Mouse (Mus musculus) spleen, adult 2 months (tissue): ENCODE results near the gene 4933406M09Rik. TPM values are rescaled to one million over a fixed set of nuclear protein-coding genes. Genes with fewer than 3 reads are reported as not detected.

ENCODE experiments used
- DNase-seq, 2 experiments: peaks; one replicate each; pipeline versions ENCODE4 v3.0.0 to v3.0.0-alpha.2; 2012 to 2021; ENCODE audit warnings: low spot score in 2 of 2, low read depth in 1 of 2
- H3K27ac ChIP-seq: fragments of 200-500 bp; 2 replicates; pipeline ENCODE4 v1.5.1; 2012; ENCODE audit warnings: low read length, inconsistent platforms; ENCODE audit not compliant: insufficient read depth
- H3K27me3 ChIP-seq: fragments of 200-500 bp; 2 replicates; pipeline ENCODE4 v1.6.1; 2012; ENCODE audit warnings: mild to moderate bottlenecking, moderate library complexity, low read length, inconsistent platforms; ENCODE audit not compliant: control insufficient read depth, insufficient read depth
- H3K36me3 ChIP-seq: fragments of 200-500 bp; 2 replicates; pipeline ENCODE4 v1.6.1; 2012; ENCODE audit warnings: mild to moderate bottlenecking, low read length, inconsistent platforms; ENCODE audit not compliant: control insufficient read depth, insufficient read depth
- H3K4me1 ChIP-seq: fragments of 200-500 bp; 2 replicates; pipeline ENCODE4 v1.6.1; 2011; ENCODE audit warnings: inconsistent platforms; ENCODE audit not compliant: control insufficient read depth, insufficient read depth, insufficient read length
- H3K4me3 ChIP-seq: fragments of 200-500 bp; 2 replicates; pipeline ENCODE4 v1.5.1; 2011; ENCODE audit warnings: mild to moderate bottlenecking, inconsistent platforms; ENCODE audit not compliant: insufficient read depth, insufficient read length; ENCODE audit errors: extremely low read depth
- CTCF ChIP-seq: fragments of 200-500 bp; IDR thresholded peaks from 2 replicates; pipeline ENCODE4 v1.5.1; 2011; ENCODE audit warnings: mild to moderate bottlenecking, inconsistent platforms; ENCODE audit not compliant: insufficient read depth, insufficient read length, insufficient replicate concordance; ENCODE audit errors: extremely low read depth
- POLR2A ChIP-seq: fragments of 200-500 bp; IDR thresholded peaks from 2 replicates; pipeline ENCODE4 v1.6.1; 2011; ENCODE audit warnings: low read depth, low read length, inconsistent platforms
- WGBS: fragments of 180-500 bp; shearing (Covaris S2); methylation state at CpG from one replicate; pipeline ENCODE4 v1.1.7; 2018; 5-methylcytosine and 5-hydroxymethylcytosine counted together
- polyA plus RNA-seq: library from polyadenylated mRNA; depleted of rRNA; stranded (reverse); fragments of >200 nt; gene quantifications from 2 replicates; pipeline ENCODE4 v1.2.3, GENCODE M21; 2012

The 4933406M09Rik gene
- polyA plus RNA-seq, 1 experiment: not detected

DNA sequence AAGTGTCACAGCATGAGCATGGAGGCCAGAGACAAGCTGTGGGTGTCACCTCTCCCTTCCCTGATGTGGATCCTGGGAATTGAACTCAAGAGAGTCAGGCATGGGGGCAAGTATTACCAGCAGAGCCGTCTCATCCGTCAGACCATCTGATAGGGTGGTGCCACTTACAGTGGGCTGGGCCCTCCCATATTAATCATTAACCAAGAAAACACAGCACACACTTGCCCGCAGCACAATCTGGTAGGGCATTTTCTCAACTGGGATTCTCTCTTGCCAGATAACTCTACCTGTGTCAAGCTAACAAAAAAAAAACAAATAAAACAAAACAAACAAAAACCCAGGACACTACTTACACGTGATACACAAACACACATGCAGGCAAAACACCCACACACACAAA lies 28.3 kb upstream of the 4933406M09Rik start:
- DNase-seq: no peak
- no peak overlapping the region for H3K4me3 ChIP-seq
- H3K27ac ChIP-seq: no peak overlapping the region
- peaks cover 25% of the 10 kb centered on the region for H3K36me3 ChIP-seq
- TF ChIP-seq POLR2A (no peak), CTCF (no peak)
- no peaks in the 10 kb centered on the region for H3K27me3 ChIP-seq
- 90% methylated on average over 4 of the region's 4 CpGs for WGBS
- peaks cover 5% of the 10 kb centered on the region; the same call in 1 of the 2 replicates for H3K4me1 ChIP-seq

DNA sequence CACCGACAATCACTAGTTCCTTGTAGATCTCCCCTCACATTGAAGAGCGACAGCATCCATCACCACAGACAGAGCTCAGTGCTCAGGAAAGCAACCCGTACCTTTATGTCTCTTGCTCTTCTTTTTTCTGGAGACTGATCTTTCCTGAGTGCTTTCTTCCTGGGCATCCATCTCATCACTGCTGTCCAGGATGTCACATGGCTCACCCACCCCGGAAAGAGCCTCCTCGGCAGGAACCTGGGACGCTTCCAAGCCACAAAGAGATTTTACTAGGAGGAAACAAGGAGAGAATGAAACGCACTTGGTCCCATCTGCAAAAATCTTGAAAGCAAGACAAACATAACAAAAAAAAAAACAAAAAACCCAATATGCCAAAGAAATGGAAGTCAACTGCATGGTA lies 25.1 kb upstream of the 4933406M09Rik start:
- DNase-seq: no peak
- Histone ChIP-seq H3K4me1 (peaks cover 5% of the 10 kb centered on the region; the same call in 1 of the 2 replicates), H3K36me3 (peaks cover 12% of the 10 kb centered on the region; the same call in 1 of the 2 replicates), H3K27me3 (no peaks in the 10 kb centered on the region), H3K4me3 (peak overlapping the region; percentile 23), H3K27ac (no peak overlapping the region)
- WGBS: 55% methylated on average over 7 of the region's 7 CpGs
- TF ChIP-seq POLR2A (no peak), CTCF (no peak)

DNA sequence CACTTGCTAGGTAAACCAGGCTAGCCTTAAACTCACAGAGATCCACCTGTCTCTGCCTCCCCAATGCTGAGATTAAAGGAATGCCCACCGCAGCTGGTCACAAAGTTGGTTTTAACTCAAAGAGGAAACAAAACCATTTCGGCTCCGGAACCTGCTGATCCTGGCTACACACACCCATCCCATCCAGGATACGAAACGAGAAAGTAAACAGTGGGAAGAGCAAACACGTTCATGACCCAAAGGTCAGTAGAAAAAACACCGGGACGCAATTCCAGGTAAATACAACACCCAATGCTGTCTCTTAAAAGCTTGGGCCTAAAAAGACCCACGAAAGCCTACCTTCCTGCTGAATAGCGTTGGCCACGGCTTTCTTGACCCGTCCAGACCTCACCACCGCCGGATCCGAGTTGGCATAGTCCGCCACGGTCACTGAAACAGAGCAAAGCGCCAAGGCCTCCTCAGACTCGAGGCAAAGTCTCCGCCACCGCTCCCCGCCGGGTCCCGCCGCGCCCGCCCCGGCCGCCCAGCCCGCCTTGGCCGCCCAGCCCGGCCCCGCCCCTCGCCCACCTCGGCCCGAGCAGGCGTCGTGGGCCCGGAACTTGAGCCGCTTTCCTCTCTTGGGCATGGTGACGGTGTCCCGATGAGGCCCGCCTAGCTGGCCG lies 24.4 kb upstream of the 4933406M09Rik start:
- WGBS: under 1% methylated on average over 43 of the region's 44 CpGs
- no peak for DNase-seq

DNA sequence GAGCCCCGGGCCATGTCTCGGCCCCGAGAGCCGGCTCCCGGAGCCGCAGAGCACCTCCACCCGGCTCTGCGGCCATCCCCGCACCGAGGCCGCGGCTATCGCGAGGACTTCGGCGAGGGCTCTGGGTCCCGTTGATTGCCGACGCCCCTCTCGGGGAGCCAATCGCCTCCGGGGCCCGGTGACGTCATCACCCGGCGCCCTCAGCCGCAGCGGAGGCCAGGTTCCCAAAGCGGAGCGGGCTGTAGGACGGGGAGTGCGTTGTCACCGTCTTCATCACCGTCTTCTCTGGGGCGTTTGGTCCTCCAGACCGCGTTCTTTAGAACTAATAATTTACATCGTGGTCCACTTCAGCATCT lies 23.9 kb upstream of the 4933406M09Rik start, which contains the start of gene Tmem183a:
Tmem183a (minus strand) TSS at position 123 of the 356 bp plus-strand sequence.
- WGBS: under 1% methylated on average over 38 of the region's 38 CpGs
- Histone ChIP-seq H3K4me1 (peaks cover 5% of the 10 kb centered on the region; the same call in 1 of the 2 replicates), H3K4me3 (peak within 1 kb of the TSS; percentile 89), H3K27ac (peak within 1 kb of the TSS; percentile 78), H3K27me3 (no peaks in the 10 kb centered on the region), H3K36me3 (peaks cover 8% of the 10 kb centered on the region; the same call in 1 of the 2 replicates)
- TF ChIP-seq POLR2A (peak; percentile 93), CTCF (no peak)
- peak; percentile 88 to 95 for DNase-seq

More for the DNA sequence above, 24.4 kb upstream of the 4933406M09Rik start:
- peaks cover 5% of the 10 kb centered on the region; the same call in 1 of the 2 replicates for H3K4me1 ChIP-seq
- H3K27me3 ChIP-seq: no peaks in the 10 kb centered on the region
- peak overlapping the region; percentile 78 for H3K27ac ChIP-seq
- no peak for TF ChIP-seq CTCF
- no peak for TF ChIP-seq POLR2A
- peaks cover 8% of the 10 kb centered on the region; the same call in 1 of the 2 replicates for H3K36me3 ChIP-seq
- peak overlapping the region; percentile 89 for H3K4me3 ChIP-seq

DNA sequence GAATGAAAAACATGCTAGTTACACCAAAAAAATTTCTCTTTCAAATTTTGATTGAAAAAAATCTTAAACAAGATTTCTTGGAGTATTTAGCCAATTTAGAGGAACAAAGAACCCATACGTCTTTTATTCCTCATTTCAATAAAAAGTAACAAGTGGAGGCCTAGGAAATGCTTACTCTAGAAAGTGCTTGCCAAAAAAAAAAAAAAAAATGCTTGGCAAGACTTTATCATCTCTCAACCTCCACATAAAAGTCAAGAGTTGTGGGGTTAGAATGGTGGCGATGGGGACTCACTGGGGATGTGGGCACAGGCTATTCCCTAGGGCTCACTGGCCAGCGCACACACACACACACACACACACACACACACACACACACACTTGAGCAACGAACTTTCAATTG lies 22.5 kb upstream of the 4933406M09Rik start:
- peaks cover 5% of the 10 kb centered on the region; the same call in 1 of the 2 replicates for H3K4me1 ChIP-seq
- peaks cover 5% of the 10 kb centered on the region; the same call in 1 of the 2 replicates for H3K36me3 ChIP-seq
- 78% methylated on average over 4 of the region's 4 CpGs for WGBS
- no peak overlapping the region for H3K4me3 ChIP-seq
- H3K27ac ChIP-seq: no peak overlapping the region
- H3K27me3 ChIP-seq: no peaks in the 10 kb centered on the region
- no peak for DNase-seq
- TF ChIP-seq POLR2A (no peak), CTCF (no peak)

DNA sequence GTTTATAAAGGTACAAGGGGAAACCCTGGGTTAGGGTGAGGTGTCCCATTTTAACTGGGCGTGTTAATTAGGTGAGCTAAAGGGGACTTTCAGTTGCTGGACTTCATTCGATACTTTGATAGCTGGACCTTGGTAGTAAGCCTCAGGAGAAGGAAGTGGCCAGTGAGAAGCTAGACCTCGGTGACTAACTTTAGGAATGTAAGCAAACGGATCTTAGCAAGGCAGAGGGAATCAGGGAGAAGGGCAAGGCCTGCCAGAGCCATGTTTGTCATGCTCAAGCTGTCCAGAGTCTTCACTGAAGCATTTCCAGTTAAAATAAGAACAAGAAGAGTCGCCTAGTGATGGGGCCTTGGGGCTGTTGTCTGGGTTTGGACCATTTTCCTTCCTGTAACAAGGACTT lies 20.2 kb upstream of the 4933406M09Rik start:
- no peak for DNase-seq
- H3K36me3 ChIP-seq: no peaks in the 10 kb centered on the region
- WGBS: 74% methylated on average over 5 of the region's 5 CpGs
- TF ChIP-seq CTCF: no peak
- TF ChIP-seq POLR2A: no peak
- H3K4me1 ChIP-seq: peaks cover 5% of the 10 kb centered on the region; the same call in 1 of the 2 replicates
- no peak overlapping the region for H3K4me3 ChIP-seq
- 0 out of 2 replicates have a peak, but pooled peaks cover 2% of the 10 kb centered on the region for H3K27me3 ChIP-seq
- no peak overlapping the region for H3K27ac ChIP-seq
